Mouse (Mus musculus): ENCODE measurements at regions not wholly inside any gene's neighbourhood (a gene's known extent, or its start where the extent isn't known, plus 50 kb on each side); places are given as distances from the start of the nearest gene placed in this dataset.

DNA sequence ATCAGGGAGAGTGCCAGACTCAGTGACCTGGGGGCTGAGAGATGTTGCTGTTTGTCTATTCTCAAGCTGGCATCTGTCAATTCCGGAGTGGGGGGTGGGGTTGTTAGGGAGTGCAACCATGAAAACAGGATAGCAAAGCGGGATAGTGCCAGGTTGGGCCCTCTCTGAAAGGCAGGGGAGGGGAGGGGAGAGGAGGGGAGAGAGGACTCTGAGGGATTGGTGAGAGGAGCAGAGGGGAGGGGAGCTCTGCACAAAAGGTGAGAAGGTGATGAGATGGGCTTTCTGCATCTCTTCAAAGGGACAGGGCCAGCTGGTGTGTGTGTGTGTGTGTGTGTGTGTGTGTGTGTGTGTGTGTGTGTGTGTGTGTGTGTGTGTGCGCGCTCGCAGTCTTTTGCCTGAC lies 61.6 kb upstream of the Pclo start:
- Histone ChIP-seq H3K27ac (ENCODE audit: insufficient read depth, low read length) (no peak overlapping the region), H3K4me1 (ENCODE audit: control insufficient read depth, insufficient read depth, low read length) (no peaks in the 10 kb centered on the region), H3K4me3 (ENCODE audit: insufficient read depth, low read length) (no peak overlapping the region)
- no peak for TF ChIP-seq POLR2A (IDR thresholded peaks at IDR 0.05; ENCODE audit: extremely low read depth, insufficient read depth, low read length)
- TF ChIP-seq CTCF (IDR thresholded peaks at IDR 0.05; ENCODE audit: extremely low read depth, insufficient read depth, low read length) = no peak

Data from cortical plate, adult 2 months (tissue).